In genomic region chr3:136347277-136347676, GRCm38 (mm10) we compare ENCODE assay signal across 23 mouse cellular contexts. TPM values are rescaled to one million over a fixed set of nuclear protein-coding genes. Genes with fewer than 3 reads are reported as not detected.
"Had no signal": no experiment of that assay in that cellular context is flagged by ENCODE, and none has a peak within 500 bp of the region (broad histone marks: within the 10 kb centered on the region; RNA-seq: fewer than 3 reads in every experiment).

No protein-coding gene starts in this region.

- ATAC-seq: intestine, embryonic 16.5 days; midbrain, embryonic 13.5 days; midbrain, embryonic 16.5 days had no signal

- H3K27ac ChIP-seq: layer of hippocampus, adult 2 months; limb, embryonic 12.5 days; limb, embryonic 15.5 days; liver, embryonic 14.5 days; lung, embryonic 15.5 days; midbrain, embryonic 10.5 days; midbrain, embryonic 13.5 days; neural tube, embryonic 13.5 days had no signal

- H3K4me3 ChIP-seq: layer of hippocampus, adult 2 months; limb, embryonic 12.5 days; limb, embryonic 15.5 days; lung, embryonic 15.5 days; megakaryocyte, embryonic 14.5 days; midbrain, embryonic 10.5 days; midbrain, embryonic 13.5 days; myocyte; neural tube, embryonic 13.5 days had no signal

- H3K4me2 ChIP-seq: limb, embryonic 12.5 days; limb, embryonic 15.5 days; lung, embryonic 15.5 days; midbrain, embryonic 13.5 days; neural tube, embryonic 13.5 days had no signal

- H3K4me1 ChIP-seq: limb, embryonic 12.5 days; limb, embryonic 15.5 days; lung, embryonic 15.5 days; megakaryocyte, embryonic 14.5 days; midbrain, embryonic 10.5 days; midbrain, embryonic 13.5 days; neural tube, embryonic 13.5 days had no signal

- DNase-seq: kidney, adult 18-20 months; kidney, adult 9 months; kidney, postnatal 14 days; layer of hippocampus, adult 9-11 months; left cerebral cortex, postnatal 4 days; lung, adult 18-20 months; lung, postnatal 10 days; lung, postnatal 4 days; thymus, adult 18-20 months; thymus, postnatal 14 days; thymus, postnatal 4 days had no signal

- H3K36me3 ChIP-seq: limb, embryonic 12.5 days; limb, embryonic 15.5 days; lung, embryonic 15.5 days; midbrain, embryonic 10.5 days; midbrain, embryonic 13.5 days; neural tube, embryonic 13.5 days had no signal

- H3K9me3 ChIP-seq: limb, embryonic 12.5 days; limb, embryonic 15.5 days; lung, embryonic 15.5 days; midbrain, embryonic 10.5 days; midbrain, embryonic 13.5 days; neural tube, embryonic 13.5 days had no signal

- H3K9ac ChIP-seq: limb, embryonic 12.5 days; limb, embryonic 15.5 days; liver, embryonic 14.5 days; lung, embryonic 15.5 days; midbrain, embryonic 13.5 days; neural tube, embryonic 13.5 days had no signal

- H3K27me3 ChIP-seq: limb, embryonic 12.5 days; limb, embryonic 15.5 days; lung, embryonic 15.5 days; midbrain, embryonic 13.5 days; neural tube, embryonic 13.5 days had no signal

RNA-seq across cellular contexts. Expression of gene Bank1, which starts 21.4 kb away (rescaled TPM):
- polyA plus RNA-seq: myocyte had no signal
